Mouse (Mus musculus): ENCODE results near the gene Ccdc125.

The Ccdc125 gene

GRCm38 (mm10) chr13:100669291-100670022, at the start of gene Ccdc125:
Gene Ccdc125 (plus strand): TSS chr13:100669717.
- in situ Hi-C loops (cut with MboI, MseI): no loop called here

GRCm38 (mm10) chr13:100622241-100622640, 47.3 kb upstream of the Ccdc125 start:
- in situ Hi-C loops (cut with MboI, MseI): no loop called here

DNA sequence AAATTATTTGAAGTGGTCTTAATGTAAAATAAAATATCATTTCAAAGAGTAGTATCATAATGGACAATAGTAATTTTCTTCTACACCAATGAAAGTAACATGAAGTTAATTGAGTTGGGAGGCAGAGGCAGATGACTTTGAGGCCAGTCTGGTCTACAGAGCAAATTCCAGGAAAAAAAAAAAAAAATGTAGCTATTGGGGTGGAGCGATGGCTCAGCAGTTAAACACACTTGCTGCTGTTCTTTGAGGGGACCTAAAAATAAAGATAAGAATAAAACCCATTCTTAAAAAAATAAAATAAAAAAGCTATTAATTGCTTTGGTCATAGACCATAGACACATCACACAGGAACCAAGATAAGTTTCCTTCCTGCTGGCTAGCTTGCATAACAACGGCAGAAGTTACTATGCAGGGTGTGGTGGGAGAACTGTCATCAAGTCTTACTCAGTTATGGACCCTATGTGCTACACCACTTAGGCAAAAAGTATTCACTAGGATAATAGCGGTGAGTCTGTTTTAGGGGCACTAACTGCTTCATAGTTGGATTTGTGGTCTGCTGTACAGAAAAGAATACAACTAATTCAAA, 35.3 kb upstream of the Ccdc125 start:
- in situ Hi-C loops (cut with MboI, MseI): loop anchor here (25.0 kb wide), 1 partner anchor 597 kb away; no protein-coding TSS in a partner anchor

DNA sequence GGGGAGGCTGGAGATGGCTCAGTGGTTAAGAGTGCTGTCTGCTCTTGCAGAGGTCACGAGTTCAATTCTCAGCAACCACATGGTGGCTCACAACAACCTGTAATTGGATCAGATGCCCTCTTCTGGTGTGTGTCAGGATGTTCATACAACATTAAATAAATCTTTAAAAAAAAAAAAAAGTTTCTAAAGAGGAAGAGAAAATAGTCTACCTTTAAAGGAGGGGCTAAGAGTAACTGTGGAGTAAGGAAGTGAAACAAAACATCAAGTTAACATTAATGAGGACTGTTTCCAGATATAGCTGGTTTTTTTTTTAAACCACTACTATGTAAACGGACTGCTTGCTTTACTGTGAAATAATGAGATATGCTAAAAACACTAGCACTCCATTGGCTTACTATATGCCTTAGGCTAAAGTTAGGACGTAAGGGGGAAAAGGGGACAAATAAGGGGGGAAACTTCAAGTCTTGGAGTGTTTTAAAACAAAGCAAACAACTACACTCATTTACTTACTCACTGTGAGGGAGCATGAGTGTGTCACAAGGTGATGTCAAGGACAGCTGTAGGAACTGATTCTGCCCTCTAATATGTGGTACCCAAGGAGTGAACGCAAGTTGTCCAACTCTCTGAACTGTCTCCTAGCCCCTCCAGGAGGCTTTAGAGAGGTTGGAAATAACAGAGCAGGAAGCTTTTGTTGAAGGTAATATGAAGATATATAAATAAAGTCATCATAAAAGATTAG, 26.9 kb upstream of the Ccdc125 start:
- in situ Hi-C loops (cut with MboI, MseI): loop anchor here (25.0 kb wide), 1 partner anchor 605 kb away; no protein-coding TSS in a partner anchor

DNA sequence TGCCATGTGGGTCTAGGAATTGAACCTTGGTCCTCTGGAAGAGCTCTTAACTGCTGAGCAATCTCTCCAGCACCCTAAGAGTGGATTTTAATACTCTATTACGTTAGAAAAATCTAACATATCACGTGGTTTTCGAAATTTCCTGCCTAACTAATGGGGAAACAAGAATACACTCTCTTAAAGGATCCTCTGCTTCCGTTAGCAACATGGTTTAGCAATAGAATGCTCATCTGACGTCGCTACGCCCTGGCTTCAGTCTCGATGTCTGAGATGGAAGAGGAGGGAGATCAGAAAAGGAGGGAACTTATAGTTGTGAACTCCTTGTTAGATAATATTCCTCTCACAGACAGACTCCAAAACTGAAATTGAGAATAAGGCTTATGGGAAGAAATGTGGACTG, 21.3 kb upstream of the Ccdc125 start:
- in situ Hi-C loops (cut with MboI, MseI): loop anchor here (25.0 kb wide), 1 partner anchor 611 kb away; no protein-coding TSS in a partner anchor

- in situ Hi-C loops (cut with MboI, MseI): no loop called here
Measured at GRCm38 (mm10) chr13:100650550-100651438, 18.7 kb upstream of the Ccdc125 start, which contains the start of the genes Ak6 and Rad17. Gene Ak6 (plus strand): TSS chr13:100650979. Gene Rad17 (minus strand): TSS chr13:100651051.

GRCm38 (mm10) chr13:100651439-100652186, 17.9 kb upstream of the Ccdc125 start, which contains the start of gene Taf9:
Gene Taf9 (plus strand): TSS chr13:100651579.
- in situ Hi-C loops (cut with MboI, MseI): no loop called here

GRCm38 (mm10) chr13:100658091-100658490, 11.4 kb upstream of the Ccdc125 start:
- in situ Hi-C loops (cut with MboI, MseI): no loop called here

GRCm38 (mm10) chr13:100659864-100660456, 9.6 kb upstream of the Ccdc125 start:
- in situ Hi-C loops (cut with MboI, MseI): no loop called here

GRCm38 (mm10) chr13:100670181-100670741, 744 bp downstream of the Ccdc125 start:
- in situ Hi-C loops (cut with MboI, MseI): no loop called here

GRCm38 (mm10) chr13:100675936-100676635, 6.6 kb downstream of the Ccdc125 start:
- in situ Hi-C loops (cut with MboI, MseI): no loop called here

- in situ Hi-C loops (cut with MboI, MseI): no loop called here
Measured at GRCm38 (mm10) chr13:100681615-100682014, 12.1 kb downstream of the Ccdc125 start.

DNA sequence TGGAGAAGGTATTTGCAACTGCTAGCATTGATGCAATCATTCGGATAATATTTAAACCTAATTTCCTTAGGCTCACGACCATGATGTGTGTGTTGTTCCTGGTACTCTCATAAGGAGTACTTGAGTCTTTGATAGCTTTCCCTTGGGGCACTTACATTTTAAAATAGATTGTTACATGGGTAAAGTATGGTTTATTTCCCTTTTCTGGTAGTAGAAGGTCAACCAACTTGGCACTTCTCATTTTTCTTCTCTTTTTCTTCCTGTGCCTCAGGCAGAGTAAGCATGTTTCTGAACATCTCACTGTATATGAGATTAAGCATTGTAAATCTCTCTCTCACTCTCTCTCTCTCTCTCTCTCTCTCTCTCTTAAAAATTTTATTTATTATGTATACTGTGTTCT, 13.3 kb downstream of the Ccdc125 start:
- in situ Hi-C loops (cut with MboI, MseI): no loop called here

GRCm38 (mm10) chr13:100684355-100684754, 14.8 kb downstream of the Ccdc125 start:
- in situ Hi-C loops (cut with MboI, MseI): no loop called here

DNA sequence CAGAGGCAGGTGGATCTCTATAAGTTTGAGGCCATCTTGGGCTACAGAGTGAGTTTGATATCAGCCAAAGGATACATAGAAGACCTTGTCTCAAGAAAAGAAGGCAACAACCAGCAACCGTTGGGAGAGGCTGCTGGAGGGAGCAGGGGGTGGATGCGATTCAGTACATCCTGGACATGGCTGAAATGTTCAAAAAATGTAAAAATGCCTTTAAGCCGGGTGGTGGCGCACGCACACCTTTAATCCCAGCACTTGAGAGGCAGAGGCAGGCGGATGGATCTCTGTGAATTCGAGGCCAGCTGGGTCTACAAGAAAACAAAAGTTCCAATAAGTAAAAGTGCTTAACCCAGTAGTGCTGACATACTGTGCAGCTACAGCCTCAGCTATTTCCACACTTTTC, 18.0 kb downstream of the Ccdc125 start:
- in situ Hi-C loops (cut with MboI, MseI): no loop called here

DNA sequence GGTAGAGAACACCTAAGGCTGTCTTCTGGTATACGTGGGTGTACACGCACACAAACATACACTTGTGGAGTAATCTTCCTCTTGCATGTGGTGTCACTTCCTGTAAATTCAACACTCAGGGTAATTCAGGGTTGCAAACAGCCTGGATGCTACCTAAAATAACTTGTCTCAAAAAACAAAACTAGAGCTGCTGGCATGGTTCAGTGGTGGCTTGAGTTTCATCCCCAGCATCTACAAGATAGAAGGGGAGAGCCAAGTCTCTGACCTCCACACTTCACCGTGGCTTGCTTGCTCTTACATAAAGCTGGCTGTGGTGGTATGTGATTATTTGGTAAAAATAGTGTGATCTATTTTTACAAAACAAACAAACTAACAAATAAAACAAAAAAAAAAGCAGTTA, 28.0 kb downstream of the Ccdc125 start:
- in situ Hi-C loops (cut with MboI, MseI): no loop called here

DNA sequence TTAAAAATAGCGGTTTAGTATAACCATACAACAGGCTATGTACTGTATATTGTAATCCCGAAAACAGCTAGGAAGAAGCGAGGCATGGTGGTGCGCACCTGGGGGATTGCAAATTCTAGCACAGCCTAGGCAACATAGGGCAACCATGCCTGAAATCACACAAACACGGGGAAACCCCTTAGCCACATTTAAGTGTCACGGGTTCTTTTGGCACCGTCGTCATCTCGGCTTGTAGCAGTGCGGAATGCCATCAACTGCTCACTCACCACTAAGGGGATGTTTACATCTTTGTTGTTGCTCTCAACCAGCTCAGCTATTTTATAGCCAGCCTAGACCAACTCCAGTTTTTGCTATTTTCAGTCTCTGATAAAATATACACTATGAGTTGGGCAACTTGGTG, 29.3 kb downstream of the Ccdc125 start:
- in situ Hi-C loops (cut with MboI, MseI): no loop called here

- in situ Hi-C loops (cut with MboI, MseI): no loop called here
Measured at GRCm38 (mm10) chr13:100703468-100703867, 34.0 kb downstream of the Ccdc125 start.

- in situ Hi-C loops (cut with MboI, MseI): no loop called here
Measured at GRCm38 (mm10) chr13:100706206-100706605, 36.7 kb downstream of the Ccdc125 start.

All from regulatory T cell (primary cell).